Mouse (Mus musculus): ENCODE data around the gene Trap1a. TPM values are rescaled to one million over a fixed set of nuclear protein-coding genes. Genes with fewer than 3 reads are reported as not detected.
A peak's percentile ranks its signal among the peaks of the same experiment; 100 is the strongest.

Trap1a gene
- polyA plus RNA-seq, 1 experiment, result not detected

GRCm38 (mm10) chrX:139339553-139339952, 6.1 kb downstream of the Trap1a start:
- H3K27me3 ChIP-seq (replicated peaks; ENCODE audit: control insufficient read depth, insufficient read depth, low read length), result no peaks in the 10 kb centered on the region
- 100% methylated on average over 4 of the region's 4 CpGs for WGBS
- no peaks in the 10 kb centered on the region for H3K36me3 ChIP-seq (ENCODE audit: control insufficient read depth, insufficient read depth, low read length)
- H3K27ac ChIP-seq (ENCODE audit: insufficient read depth, low read depth, low read length), result no peak overlapping the region
- TF ChIP-seq POLR2A (IDR thresholded peaks at IDR 0.05; ENCODE audit: low read depth, low read length) (no peak), CTCF (conservative IDR thresholded peaks at IDR 0.05; ENCODE audit: insufficient read depth, insufficient read length, low read depth, low read length) (no peak)
- DNase-seq, result no peak
- H3K4me3 ChIP-seq (ENCODE audit: insufficient read depth, low read depth, low read length), result no peak overlapping the region
- H3K4me1 ChIP-seq (ENCODE audit: control insufficient read depth, insufficient read depth, low read length), result no peaks in the 10 kb centered on the region

GRCm38 (mm10) chrX:139341185-139341584, 7.7 kb downstream of the Trap1a start:
- WGBS, result 62% methylated on average over 2 of the region's 2 CpGs
- Histone ChIP-seq H3K36me3 (ENCODE audit: control insufficient read depth, insufficient read depth, low read length) (no peaks in the 10 kb centered on the region), H3K27me3 (replicated peaks; ENCODE audit: control insufficient read depth, insufficient read depth, low read length) (no peaks in the 10 kb centered on the region), H3K27ac (ENCODE audit: insufficient read depth, low read depth, low read length) (no peak overlapping the region), H3K4me1 (ENCODE audit: control insufficient read depth, insufficient read depth, low read length) (no peaks in the 10 kb centered on the region), H3K4me3 (ENCODE audit: insufficient read depth, low read depth, low read length) (no peak overlapping the region)
- no peak for TF ChIP-seq POLR2A (IDR thresholded peaks at IDR 0.05; ENCODE audit: low read depth, low read length)
- DNase-seq, result no peak

GRCm38 (mm10) chrX:139352192-139352772, 18.8 kb downstream of the Trap1a start:
- DNase-seq, result no peak
- H3K4me3 ChIP-seq (ENCODE audit: insufficient read depth, low read depth, low read length), result no peak overlapping the region
- 66% methylated on average over 5 of the region's 5 CpGs for WGBS
- no peaks in the 10 kb centered on the region for H3K27me3 ChIP-seq (replicated peaks; ENCODE audit: control insufficient read depth, insufficient read depth, low read length)
- no peaks in the 10 kb centered on the region for H3K36me3 ChIP-seq (ENCODE audit: control insufficient read depth, insufficient read depth, low read length)
- H3K4me1 ChIP-seq (ENCODE audit: control insufficient read depth, insufficient read depth, low read length), result no peaks in the 10 kb centered on the region
- H3K27ac ChIP-seq (ENCODE audit: insufficient read depth, low read depth, low read length), result no peak overlapping the region
- no peak for TF ChIP-seq CTCF (conservative IDR thresholded peaks at IDR 0.05; ENCODE audit: insufficient read depth, insufficient read length, low read depth, low read length)
- TF ChIP-seq POLR2A (IDR thresholded peaks at IDR 0.05; ENCODE audit: low read depth, low read length), result no peak

GRCm38 (mm10) chrX:139357639-139358260, 24.3 kb downstream of the Trap1a start:
- 48% methylated on average over 7 of the region's 7 CpGs for WGBS
- Histone ChIP-seq H3K4me1 (ENCODE audit: control insufficient read depth, insufficient read depth, low read length) (0 out of 2 replicates have a peak, but pooled peaks cover 2% of the 10 kb centered on the region), H3K27me3 (replicated peaks; ENCODE audit: control insufficient read depth, insufficient read depth, low read length) (no peaks in the 10 kb centered on the region), H3K36me3 (ENCODE audit: control insufficient read depth, insufficient read depth, low read length) (no peaks in the 10 kb centered on the region), H3K4me3 (ENCODE audit: insufficient read depth, low read depth, low read length) (no peak overlapping the region), H3K27ac (ENCODE audit: insufficient read depth, low read depth, low read length) (no peak overlapping the region)
- DNase-seq, result peak; percentile 22
- TF ChIP-seq CTCF (conservative IDR thresholded peaks at IDR 0.05; ENCODE audit: insufficient read depth, insufficient read length, low read depth, low read length), result no peak
- no peak for TF ChIP-seq POLR2A (IDR thresholded peaks at IDR 0.05; ENCODE audit: low read depth, low read length)

GRCm38 (mm10) chrX:139358361-139358760, 24.9 kb downstream of the Trap1a start:
- TF ChIP-seq CTCF (conservative IDR thresholded peaks at IDR 0.05; ENCODE audit: insufficient read depth, insufficient read length, low read depth, low read length) (no peak), POLR2A (IDR thresholded peaks at IDR 0.05; ENCODE audit: low read depth, low read length) (no peak)
- WGBS, result 89% methylated on average over 18 of the region's 18 CpGs

GRCm38 (mm10) chrX:139366837-139367528, 33.5 kb downstream of the Trap1a start:
- DNase-seq, result peak; percentile 5
- H3K4me1 ChIP-seq (ENCODE audit: control insufficient read depth, insufficient read depth, low read length), result no peaks in the 10 kb centered on the region
- H3K36me3 ChIP-seq (ENCODE audit: control insufficient read depth, insufficient read depth, low read length), result no peaks in the 10 kb centered on the region
- 100% methylated on average over 3 of the region's 3 CpGs for WGBS
- TF ChIP-seq CTCF (conservative IDR thresholded peaks at IDR 0.05; ENCODE audit: insufficient read depth, insufficient read length, low read depth, low read length) (no peak), POLR2A (IDR thresholded peaks at IDR 0.05; ENCODE audit: low read depth, low read length) (no peak)
- H3K4me3 ChIP-seq (ENCODE audit: insufficient read depth, low read depth, low read length), result no peak overlapping the region
- no peak overlapping the region for H3K27ac ChIP-seq (ENCODE audit: insufficient read depth, low read depth, low read length)
- H3K27me3 ChIP-seq (replicated peaks; ENCODE audit: control insufficient read depth, insufficient read depth, low read length), result no peaks in the 10 kb centered on the region

More at GRCm38 (mm10) chrX:139358361-139358760, 24.9 kb downstream of the Trap1a start:
- Histone ChIP-seq H3K4me3 (ENCODE audit: insufficient read depth, low read depth, low read length) (no peak overlapping the region), H3K36me3 (ENCODE audit: control insufficient read depth, insufficient read depth, low read length) (no peaks in the 10 kb centered on the region), H3K27ac (ENCODE audit: insufficient read depth, low read depth, low read length) (no peak overlapping the region), H3K4me1 (ENCODE audit: control insufficient read depth, insufficient read depth, low read length) (0 out of 2 replicates have a peak, but pooled peaks cover 2% of the 10 kb centered on the region), H3K27me3 (replicated peaks; ENCODE audit: control insufficient read depth, insufficient read depth, low read length) (no peaks in the 10 kb centered on the region)
- no peak for DNase-seq

GRCm38 (mm10) chrX:139367529-139367908, 34.0 kb downstream of the Trap1a start:
- Histone ChIP-seq H3K27ac (ENCODE audit: insufficient read depth, low read depth, low read length) (no peak overlapping the region), H3K4me3 (ENCODE audit: insufficient read depth, low read depth, low read length) (no peak overlapping the region), H3K27me3 (replicated peaks; ENCODE audit: control insufficient read depth, insufficient read depth, low read length) (no peaks in the 10 kb centered on the region), H3K36me3 (ENCODE audit: control insufficient read depth, insufficient read depth, low read length) (no peaks in the 10 kb centered on the region), H3K4me1 (ENCODE audit: control insufficient read depth, insufficient read depth, low read length) (no peaks in the 10 kb centered on the region)
- no peak for DNase-seq
- no peak for TF ChIP-seq CTCF (conservative IDR thresholded peaks at IDR 0.05; ENCODE audit: insufficient read depth, insufficient read length, low read depth, low read length)
- no peak for TF ChIP-seq POLR2A (IDR thresholded peaks at IDR 0.05; ENCODE audit: low read depth, low read length)
